Mouse (Mus musculus): ENCODE measurements at regions not wholly inside any gene's neighbourhood (a gene's known extent, or its start where the extent isn't known, plus 50 kb on each side); places are given as distances from the start of the nearest gene placed in this dataset.

- Histone ChIP-seq H3K27me3 (ENCODE audit: control insufficient read depth, insufficient read depth, low read length) (no peaks in the 10 kb centered on the region), H3K4me2 (replicated peaks; ENCODE audit: low read depth) (no peak overlapping the region), H3K9me3 (ENCODE audit: control insufficient read depth, low read length) (no peaks in the 10 kb centered on the region), H3K36me3 (ENCODE audit: control insufficient read depth, insufficient read depth, low read length) (no peaks in the 10 kb centered on the region), H3K4me3 (ENCODE audit: low read depth, low read length) (no peak overlapping the region), H3K27ac (replicated peaks) (no peak overlapping the region), H3K9ac (ENCODE audit: low read length) (no peak overlapping the region), H3K4me1 (replicated peaks; ENCODE audit: control insufficient read depth, insufficient read depth) (no peaks in the 10 kb centered on the region)
- WGBS: 41% methylated on average over 3 of the region's 3 CpGs
- DNase-seq (ENCODE audit: low spot score) (no peak), ATAC-seq (ENCODE audit: low FRiP score, low TSS enrichment) (no peak)
- TF ChIP-seq CTCF (IDR thresholded peaks at IDR 0.05; ENCODE audit: low read depth) (no peak), EP300 (optimal IDR thresholded peaks at IDR 0.05) (no peak)
These were observed 61.4 kb upstream of the Tln2 start for GRCm38 (mm10) chr9:67620945-67621344.

- no peaks in the 10 kb centered on the region for H3K4me1 ChIP-seq (replicated peaks; ENCODE audit: control insufficient read depth, insufficient read depth)
- TF ChIP-seq CTCF (IDR thresholded peaks at IDR 0.05; ENCODE audit: low read depth) (no peak), EP300 (optimal IDR thresholded peaks at IDR 0.05) (no peak)
- ATAC-seq (ENCODE audit: low FRiP score, low TSS enrichment): no peak
These were observed 67.7 kb upstream of the Tln2 start for GRCm38 (mm10) chr9:67627196-67627595.

GRCm38 (mm10) chr9:67629624-67630023, 70.1 kb upstream of the Tln2 start:
- no peaks in the 10 kb centered on the region for H3K27me3 ChIP-seq (ENCODE audit: control insufficient read depth, insufficient read depth, low read length)
- TF ChIP-seq CTCF (IDR thresholded peaks at IDR 0.05; ENCODE audit: low read depth): no peak
- TF ChIP-seq EP300 (optimal IDR thresholded peaks at IDR 0.05): no peak
- H3K9ac ChIP-seq (ENCODE audit: low read length): no peak overlapping the region
- H3K9me3 ChIP-seq (ENCODE audit: control insufficient read depth, low read length): no peaks in the 10 kb centered on the region
- H3K36me3 ChIP-seq (ENCODE audit: control insufficient read depth, insufficient read depth, low read length): no peaks in the 10 kb centered on the region
- H3K4me2 ChIP-seq (replicated peaks; ENCODE audit: low read depth): 0 out of 2 replicates have a peak overlapping the region, but pooled peaks have one; percentile 20
- DNase-seq (ENCODE audit: low spot score) (no peak), ATAC-seq (ENCODE audit: low FRiP score, low TSS enrichment) (no peak)
- no peak overlapping the region for H3K4me3 ChIP-seq (ENCODE audit: low read depth, low read length)
- WGBS: 25% methylated on average over 6 of the region's 6 CpGs
- H3K27ac ChIP-seq (replicated peaks): no peak overlapping the region
- no peaks in the 10 kb centered on the region for H3K4me1 ChIP-seq (replicated peaks; ENCODE audit: control insufficient read depth, insufficient read depth)

More at GRCm38 (mm10) chr9:67627196-67627595, 67.7 kb upstream of the Tln2 start:
- H3K27ac ChIP-seq (replicated peaks): no peak overlapping the region
- no peak overlapping the region for H3K9ac ChIP-seq (ENCODE audit: low read length)
- no peak for DNase-seq (ENCODE audit: low spot score)
- no peaks in the 10 kb centered on the region for H3K27me3 ChIP-seq (ENCODE audit: control insufficient read depth, insufficient read depth, low read length)
- WGBS: 78% methylated on average over 2 of the region's 2 CpGs
- no peak overlapping the region for H3K4me2 ChIP-seq (replicated peaks; ENCODE audit: low read depth)
- H3K36me3 ChIP-seq (ENCODE audit: control insufficient read depth, insufficient read depth, low read length): no peaks in the 10 kb centered on the region
- no peak overlapping the region for H3K4me3 ChIP-seq (ENCODE audit: low read depth, low read length)
- H3K9me3 ChIP-seq (ENCODE audit: control insufficient read depth, low read length): no peaks in the 10 kb centered on the region

GRCm38 (mm10) chr9:67630173-67630572, 70.7 kb upstream of the Tln2 start:
- TF ChIP-seq CTCF (IDR thresholded peaks at IDR 0.05; ENCODE audit: low read depth) (no peak), EP300 (optimal IDR thresholded peaks at IDR 0.05) (no peak)
- WGBS: 61% methylated on average over 3 of the region's 3 CpGs
- H3K9me3 ChIP-seq (ENCODE audit: control insufficient read depth, low read length): no peaks in the 10 kb centered on the region
- no peak overlapping the region for H3K4me2 ChIP-seq (replicated peaks; ENCODE audit: low read depth)
- H3K27me3 ChIP-seq (ENCODE audit: control insufficient read depth, insufficient read depth, low read length): no peaks in the 10 kb centered on the region
- no peak overlapping the region for H3K4me3 ChIP-seq (ENCODE audit: low read depth, low read length)
- no peak for DNase-seq (ENCODE audit: low spot score)
- no peaks in the 10 kb centered on the region for H3K4me1 ChIP-seq (replicated peaks; ENCODE audit: control insufficient read depth, insufficient read depth)
- no peaks in the 10 kb centered on the region for H3K36me3 ChIP-seq (ENCODE audit: control insufficient read depth, insufficient read depth, low read length)
- H3K9ac ChIP-seq (ENCODE audit: low read length): no peak overlapping the region
- no peak overlapping the region for H3K27ac ChIP-seq (replicated peaks)
- no peak for ATAC-seq (ENCODE audit: low FRiP score, low TSS enrichment)

- 17% methylated on average over 6 of the region's 6 CpGs for WGBS
- TF ChIP-seq EP300 (optimal IDR thresholded peaks at IDR 0.05) (no peak), CTCF (IDR thresholded peaks at IDR 0.05; ENCODE audit: low read depth) (no peak)
- Histone ChIP-seq H3K9me3 (ENCODE audit: control insufficient read depth, low read length) (no peaks in the 10 kb centered on the region), H3K27ac (replicated peaks) (no peak overlapping the region), H3K4me3 (ENCODE audit: low read depth, low read length) (peak overlapping the region; percentile 79), H3K9ac (ENCODE audit: low read length) (no peak overlapping the region), H3K4me1 (replicated peaks; ENCODE audit: control insufficient read depth, insufficient read depth) (no peaks in the 10 kb centered on the region), H3K36me3 (ENCODE audit: control insufficient read depth, insufficient read depth, low read length) (no peaks in the 10 kb centered on the region), H3K27me3 (ENCODE audit: control insufficient read depth, insufficient read depth, low read length) (no peaks in the 10 kb centered on the region), H3K4me2 (replicated peaks; ENCODE audit: low read depth) (peak overlapping the region; percentile 99)
- ATAC-seq (ENCODE audit: low FRiP score, low TSS enrichment): no peak
- no peak for DNase-seq (ENCODE audit: low spot score)
These were observed 72.3 kb upstream of the Tln2 start for GRCm38 (mm10) chr9:67631741-67632243.

GRCm38 (mm10) chr9:67632521-67633025, 73.1 kb upstream of the Tln2 start:
- no peaks in the 10 kb centered on the region for H3K4me1 ChIP-seq (replicated peaks; ENCODE audit: control insufficient read depth, insufficient read depth)
- H3K4me2 ChIP-seq (replicated peaks; ENCODE audit: low read depth): peak overlapping the region; percentile 99
- H3K9me3 ChIP-seq (ENCODE audit: control insufficient read depth, low read length): no peaks in the 10 kb centered on the region
- TF ChIP-seq CTCF (IDR thresholded peaks at IDR 0.05; ENCODE audit: low read depth) (no peak), EP300 (optimal IDR thresholded peaks at IDR 0.05) (no peak)
- ATAC-seq (ENCODE audit: low FRiP score, low TSS enrichment) (peak; percentile 47; the same call in 1 of the 2 replicates), DNase-seq (ENCODE audit: low spot score) (peak; percentile 43)
- peak overlapping the region; percentile 87 for H3K9ac ChIP-seq (ENCODE audit: low read length)
- peak overlapping the region; percentile 79 for H3K4me3 ChIP-seq (ENCODE audit: low read depth, low read length)
- no peak overlapping the region; the same call in 1 of the 2 replicates for H3K27ac ChIP-seq (replicated peaks)
- WGBS: under 1% methylated on average over 36 of the region's 40 CpGs
- no peaks in the 10 kb centered on the region for H3K36me3 ChIP-seq (ENCODE audit: control insufficient read depth, insufficient read depth, low read length)
- H3K27me3 ChIP-seq (ENCODE audit: control insufficient read depth, insufficient read depth, low read length): no peaks in the 10 kb centered on the region

Data from stomach, postnatal 0 days (tissue).